Mouse (Mus musculus): ENCODE data around the gene Cxcl16. TPM values are rescaled to one million over a fixed set of nuclear protein-coding genes. Genes with fewer than 3 reads are reported as not detected.

Cxcl16 gene
- polyA plus RNA-seq, 1 experiment from 2014 or later: 45.1 TPM

DNA sequence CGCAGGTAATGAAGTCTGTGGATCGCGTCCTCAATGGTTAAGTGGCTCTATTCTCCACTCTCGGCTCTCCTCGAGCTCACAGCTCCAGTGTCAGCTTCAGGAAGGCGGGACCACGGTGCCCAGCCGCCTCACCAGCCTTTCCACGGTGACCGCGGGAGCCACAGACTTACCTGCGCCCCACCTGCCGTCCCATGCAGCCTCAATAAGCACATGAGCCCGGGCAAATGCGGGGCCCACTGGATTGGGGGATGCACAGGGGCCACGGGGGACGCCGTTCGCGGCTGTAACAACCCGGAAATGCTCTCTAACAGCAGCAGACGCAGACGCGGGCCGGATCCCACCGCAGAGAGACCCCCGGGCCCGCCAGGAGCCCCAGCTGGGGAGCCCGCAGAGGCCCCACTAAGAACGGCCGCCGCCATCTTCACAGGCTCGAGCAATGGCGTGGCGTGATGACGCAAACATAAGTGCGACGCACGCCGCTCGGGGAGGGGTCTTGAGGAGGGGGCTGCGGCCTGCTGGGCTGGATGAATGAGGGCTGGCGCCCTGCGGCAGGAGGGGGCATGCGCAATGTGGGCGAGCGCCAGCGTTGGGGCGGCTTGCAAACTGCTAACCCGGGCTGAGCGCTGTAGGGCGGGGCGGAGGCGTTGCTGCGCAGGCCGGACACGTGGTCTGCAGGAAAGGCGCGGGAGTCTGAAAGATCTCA lies 50.0 kb downstream of the Cxcl16 start, which contains the start of gene Pelp1:
Pelp1 (minus strand) TSS at position 438 of the 703 bp plus-strand sequence.
- Histone ChIP-seq H3K27ac (ENCODE audit: low read length) (peak within 1 kb of the TSS; percentile 83), H3K4me3 (ENCODE audit: low read depth, low read length) (peak within 1 kb of the TSS; percentile 84), H3K4me1 (ENCODE audit: insufficient read depth, low read depth, low read length) (peaks cover 8% of the 10 kb centered on the region; the same call in 1 of the 2 replicates), H3K4me2 (replicated peaks; ENCODE audit: low read depth, low read length) (peak within 1 kb of the TSS; percentile 94), H3K27me3 (replicated peaks; ENCODE audit: insufficient read depth, low read length) (no peaks in the 10 kb centered on the region), H3K36me3 (ENCODE audit: insufficient read depth, low read length) (no peaks in the 10 kb centered on the region), H3K9ac (replicated peaks; ENCODE audit: low read depth) (peak within 1 kb of the TSS; percentile 92), H3K9me3 (ENCODE audit: low read length) (no peaks in the 10 kb centered on the region)
- peak; percentile 92 for DNase-seq (ENCODE audit: low spot score)
- peak; percentile 96 for ATAC-seq
- under 1% methylated on average over 59 of the region's 59 CpGs for WGBS
- no peak for TF ChIP-seq EP300 (IDR thresholded peaks at IDR 0.05)
- TF ChIP-seq CTCF (IDR thresholded peaks at IDR 0.05): 0 out of 2 replicates have a peak, but pooled peaks have one; percentile 2

Small RNA genes within 50 kb of the gene (microRNA-seq; reads per million reads assigned to microRNA genes)
- gene Mir7115: not detected

Other genes with a start within 250 kb of the Cxcl16 start
- 7.9 TPM in 2 replicates for gene Slc16a11, start 247.2 kb downstream of the Cxcl16 start, polyA plus RNA-seq (2015; fragmentation: Nextera tagmentation; extraction: Ambion mirVana)
- 4.5 and 6.0 TPM in 2 replicates for gene Slc16a13, start 238.9 kb downstream of the Cxcl16 start, polyA plus RNA-seq (2015; fragmentation: Nextera tagmentation; extraction: Ambion mirVana)
- 19.2 and 31.6 TPM in 2 replicates for gene Bcl6b, start 230.2 kb downstream of the Cxcl16 start, polyA plus RNA-seq (2015; fragmentation: Nextera tagmentation; extraction: Ambion mirVana)
- 115 and 118 TPM in 2 replicates for gene 0610010K14Rik, start 222.1 kb downstream of the Cxcl16 start, polyA plus RNA-seq (2015; fragmentation: Nextera tagmentation; extraction: Ambion mirVana)
- 11.0 and 15.3 TPM in 2 replicates for gene Gm21988, start 220.2 kb downstream of the Cxcl16 start, polyA plus RNA-seq (2015; fragmentation: Nextera tagmentation; extraction: Ambion mirVana)
- 462 and 484 TPM in 2 replicates for gene Rnasek, start 220.1 kb downstream of the Cxcl16 start, polyA plus RNA-seq (2015; fragmentation: Nextera tagmentation; extraction: Ambion mirVana)
- 5.8 and 7.0 TPM in 2 replicates for gene Alox12, start 204.6 kb downstream of the Cxcl16 start, polyA plus RNA-seq (2015; fragmentation: Nextera tagmentation; extraction: Ambion mirVana)
- 0.08 and 0.11 TPM in 2 replicates for gene Alox12e, start 137.4 kb downstream of the Cxcl16 start, polyA plus RNA-seq (2015; fragmentation: Nextera tagmentation; extraction: Ambion mirVana)
- 0.26 and 0.57 TPM in 2 replicates for gene Alox15, start 108.0 kb downstream of the Cxcl16 start, polyA plus RNA-seq (2015; fragmentation: Nextera tagmentation; extraction: Ambion mirVana)
- 9.1 and 9.6 TPM in 2 replicates for gene Pelp1, start 50.0 kb downstream of the Cxcl16 start, polyA plus RNA-seq (2015; fragmentation: Nextera tagmentation; extraction: Ambion mirVana)
- 12.7 and 13.7 TPM in 2 replicates for gene Arrb2, start 27.3 kb downstream of the Cxcl16 start, polyA plus RNA-seq (2015; fragmentation: Nextera tagmentation; extraction: Ambion mirVana)
- 37.3 and 37.9 TPM in 2 replicates for gene Med11, start 8.1 kb downstream of the Cxcl16 start, polyA plus RNA-seq (2015; fragmentation: Nextera tagmentation; extraction: Ambion mirVana)
- gene Zmynd15, start 551 bp downstream of the Cxcl16 start, polyA plus RNA-seq (2015; fragmentation: Nextera tagmentation; extraction: Ambion mirVana): 1.0 and 1.4 TPM in 2 replicates
- 2.6 and 3.8 TPM in 2 replicates for gene Tm4sf5, start 45.3 kb upstream of the Cxcl16 start, polyA plus RNA-seq (2015; fragmentation: Nextera tagmentation; extraction: Ambion mirVana)
- 0.43 and 0.68 TPM in 2 replicates for gene Vmo1, start 54.6 kb upstream of the Cxcl16 start, polyA plus RNA-seq (2015; fragmentation: Nextera tagmentation; extraction: Ambion mirVana)
- gene Gltpd2, start 59.2 kb upstream of the Cxcl16 start, polyA plus RNA-seq (2015; fragmentation: Nextera tagmentation; extraction: Ambion mirVana): 0.64 and 0.86 TPM in 2 replicates
- gene Psmb6, start 65.4 kb upstream of the Cxcl16 start, polyA plus RNA-seq (2015; fragmentation: Nextera tagmentation; extraction: Ambion mirVana): 451 and 505 TPM in 2 replicates
- gene Gm40193, start 73.0 kb upstream of the Cxcl16 start, polyA plus RNA-seq (2015; fragmentation: Nextera tagmentation; extraction: Ambion mirVana): not detected in 2 replicates
- gene Pld2, start 80.1 kb upstream of the Cxcl16 start, polyA plus RNA-seq (2015; fragmentation: Nextera tagmentation; extraction: Ambion mirVana): 10.8 and 13.5 TPM in 2 replicates
- gene Mink1, start 102.9 kb upstream of the Cxcl16 start, polyA plus RNA-seq (2015; fragmentation: Nextera tagmentation; extraction: Ambion mirVana): 7.4 and 7.6 TPM in 2 replicates
- gene 4930544D05Rik, start 155.9 kb upstream of the Cxcl16 start, polyA plus RNA-seq (2015; fragmentation: Nextera tagmentation; extraction: Ambion mirVana): not detected in 2 replicates
- not detected in 2 replicates for gene Chrne, start 159.2 kb upstream of the Cxcl16 start, polyA plus RNA-seq (2015; fragmentation: Nextera tagmentation; extraction: Ambion mirVana)
- gene Gp1ba, start 179.1 kb upstream of the Cxcl16 start, polyA plus RNA-seq (2015; fragmentation: Nextera tagmentation; extraction: Ambion mirVana): 0.55 and 0.66 TPM in 2 replicates
- gene Rnf167, start 187.3 kb upstream of the Cxcl16 start, polyA plus RNA-seq (2015; fragmentation: Nextera tagmentation; extraction: Ambion mirVana): 112 and 119 TPM in 2 replicates
- gene Slc25a11, start 187.5 kb upstream of the Cxcl16 start, polyA plus RNA-seq (2015; fragmentation: Nextera tagmentation; extraction: Ambion mirVana): 118 and 121 TPM in 2 replicates
- 1,176 and 1,206 TPM in 2 replicates for gene Pfn1, start 194.7 kb upstream of the Cxcl16 start, polyA plus RNA-seq (2015; fragmentation: Nextera tagmentation; extraction: Ambion mirVana)
- 20.8 and 23.1 TPM in 2 replicates for gene Eno3, start 197.2 kb upstream of the Cxcl16 start, polyA plus RNA-seq (2015; fragmentation: Nextera tagmentation; extraction: Ambion mirVana)
- gene Spag7, start 209.4 kb upstream of the Cxcl16 start, polyA plus RNA-seq (2015; fragmentation: Nextera tagmentation; extraction: Ambion mirVana): 84.6 and 95.5 TPM in 2 replicates
- gene Camta2, start 228.1 kb upstream of the Cxcl16 start, polyA plus RNA-seq (2015; fragmentation: Nextera tagmentation; extraction: Ambion mirVana): 8.7 and 9.9 TPM in 2 replicates
- gene Inca1, start 240.2 kb upstream of the Cxcl16 start, polyA plus RNA-seq (2015; fragmentation: Nextera tagmentation; extraction: Ambion mirVana): 2.4 and 2.6 TPM in 2 replicates
- gene Kif1c, start 240.6 kb upstream of the Cxcl16 start, polyA plus RNA-seq (2015; fragmentation: Nextera tagmentation; extraction: Ambion mirVana): 4.8 and 5.3 TPM in 2 replicates